Mouse (Mus musculus) layer of hippocampus, postnatal 25 days (tissue): ENCODE data around the gene Cngb1. TPM values are rescaled to one million over a fixed set of nuclear protein-coding genes. Genes with fewer than 3 reads are reported as not detected.
A peak's percentile ranks its signal among the peaks of the same experiment; 100 is the strongest.
"Not testable (repeated sequence)": the region's sequence is repeated elsewhere in the genome, so short reads cannot be mapped to it uniquely, and the experiment has no call there.

Experiments used
- DNase-seq, 2 experiments: peaks; one replicate each; pipeline ENCODE4 v3.0.0; 2022; ENCODE audit warnings: mixed read lengths in 2 of 2, low spot score in 1 of 2; ENCODE audit errors: extremely low spot score in 1 of 2
- total RNA-seq, 2 experiments: library from RNA; stranded (reverse); gene quantifications; 2 replicates each; pipeline ENCODE4 v1.2.3; 2021

Gene Cngb1
- total RNA-seq, 2 experiments from 2014 or later, result 0.86 to 1.1 TPM

DNA sequence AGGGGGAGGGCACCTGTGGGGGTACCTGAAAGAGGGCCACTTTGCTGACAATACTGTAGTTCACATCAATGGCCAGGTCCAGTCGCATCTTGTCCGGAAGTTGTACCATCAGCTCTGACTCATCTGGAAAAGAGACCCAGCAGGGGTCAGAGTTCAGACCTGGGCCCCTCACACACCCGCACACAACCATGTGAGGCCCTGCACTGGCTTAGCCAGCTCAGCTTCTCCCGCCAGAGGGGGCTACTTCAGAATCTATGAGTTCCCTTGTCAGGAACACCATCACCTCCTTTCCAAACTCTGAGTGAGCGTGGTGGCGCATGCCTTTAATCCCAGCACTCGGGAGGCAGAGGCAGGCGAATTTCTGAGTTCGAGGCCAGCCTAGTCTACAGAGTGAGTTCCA lies 54.3 kb downstream of the Cngb1 start:
- DNase-seq, result no peak

DNA sequence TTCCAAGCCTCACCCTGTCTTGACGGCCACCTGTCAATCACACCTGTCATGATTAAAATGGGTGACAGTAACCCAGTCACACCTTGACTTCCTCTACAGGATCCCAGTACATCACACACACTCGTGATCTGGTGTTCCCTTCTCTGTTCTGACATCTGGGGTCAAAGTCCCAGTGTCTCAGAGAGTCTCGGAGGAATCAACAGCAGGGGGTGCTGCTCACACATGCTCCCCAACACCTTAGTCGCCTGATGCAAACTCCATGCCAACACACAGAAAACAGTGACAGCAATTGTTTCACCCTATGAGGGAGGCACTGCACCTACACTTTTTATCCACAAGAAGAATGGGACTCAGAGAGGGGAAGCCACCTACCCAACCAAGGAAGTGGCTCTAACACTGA lies 56.5 kb downstream of the Cngb1 start:
- peak in 1 of 2 experiments; percentile 21 for DNase-seq

DNA sequence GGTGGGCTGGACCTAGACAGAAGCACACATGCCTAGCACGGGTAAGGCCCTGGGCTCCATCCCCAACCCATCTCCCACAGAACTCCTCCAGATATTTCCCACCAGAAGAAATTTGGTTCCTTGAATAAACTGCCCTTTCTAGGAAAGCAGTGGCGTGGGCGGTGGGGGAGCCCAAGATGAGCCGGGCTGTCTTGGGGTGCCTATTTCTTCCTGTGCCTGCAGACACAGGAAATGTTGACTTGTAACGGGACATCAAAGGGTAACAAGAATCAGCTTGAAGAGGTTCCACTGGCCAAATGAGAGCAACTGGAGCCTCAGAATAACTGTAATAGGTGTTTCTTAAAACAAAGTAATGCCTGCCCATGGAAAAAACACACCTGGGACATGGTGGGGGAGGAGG lies 59.1 kb downstream of the Cngb1 start:
- DNase-seq, result no peak

DNA sequence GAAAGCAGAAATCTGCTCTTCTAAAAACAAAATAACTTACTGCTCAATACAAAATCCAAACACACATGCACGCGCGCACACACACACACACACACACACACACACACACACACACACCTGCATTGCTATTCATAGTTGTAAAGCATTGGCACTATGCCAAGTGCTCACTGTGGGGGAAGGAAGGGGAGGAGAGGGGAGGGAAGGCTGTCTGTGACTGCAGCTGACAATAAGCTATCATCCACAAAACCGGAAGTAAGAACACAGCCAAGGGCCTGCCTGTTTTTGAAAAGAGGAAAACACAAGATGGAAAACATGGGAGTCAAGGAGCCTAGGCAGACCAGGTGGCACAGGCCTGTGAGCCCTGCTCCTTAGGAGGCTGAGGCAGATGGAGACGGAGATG lies 61.2 kb downstream of the Cngb1 start:
- no peak for DNase-seq

DNA sequence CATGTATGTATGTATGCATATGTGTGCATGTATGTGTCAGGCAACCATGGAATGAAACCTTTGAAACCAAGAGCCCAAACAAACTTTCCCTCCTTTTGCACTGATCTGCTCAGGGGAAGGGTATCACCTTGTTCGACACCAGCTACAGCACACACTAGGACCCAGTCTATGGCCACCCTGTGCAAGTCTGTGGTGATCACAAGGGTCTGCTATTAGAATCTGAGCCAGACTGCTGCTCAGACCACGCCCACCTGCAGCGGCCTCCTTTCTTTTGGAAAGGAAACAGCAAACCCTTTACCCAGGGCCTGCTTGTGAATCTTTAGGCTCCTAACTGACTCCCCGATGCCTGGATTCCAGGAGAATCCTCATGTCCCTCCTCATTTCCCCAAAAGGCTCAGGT lies 62.5 kb downstream of the Cngb1 start:
- no peak for DNase-seq

DNA sequence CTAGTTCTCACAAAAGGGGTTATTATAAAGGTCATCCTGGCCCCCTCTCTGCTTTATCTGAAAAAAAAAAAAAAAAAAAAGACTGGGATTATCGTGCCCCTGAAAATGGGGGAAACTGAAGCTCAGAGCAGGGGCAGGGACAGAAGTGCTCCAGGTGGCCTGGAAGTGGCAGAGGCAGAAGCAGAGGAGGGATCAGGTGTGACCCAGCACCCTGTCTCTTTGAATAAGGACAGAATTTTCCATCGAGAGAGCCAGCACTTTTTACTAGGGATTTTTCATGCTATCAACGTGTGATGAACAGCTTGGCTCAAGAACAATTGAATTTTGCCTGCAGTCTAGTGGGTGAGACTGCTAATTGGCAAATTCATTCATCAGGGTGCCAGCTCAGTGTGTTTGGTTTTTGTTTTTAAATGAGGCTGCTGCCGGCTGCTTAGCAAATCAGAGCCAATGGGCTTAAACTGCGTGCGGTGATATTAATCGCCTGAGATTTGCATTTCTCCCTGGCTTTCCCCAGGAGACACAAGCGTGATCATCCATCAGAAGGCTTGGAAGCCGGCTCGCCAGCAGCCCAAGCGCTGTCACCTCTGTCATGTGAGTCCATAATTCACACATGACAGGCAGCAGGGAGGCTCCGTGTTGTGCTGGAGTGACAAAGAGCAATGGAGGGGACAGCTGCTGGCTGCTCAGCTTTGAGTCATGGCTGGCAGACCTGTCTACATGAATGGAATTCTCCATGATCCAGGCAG lies 63.4 kb downstream of the Cngb1 start:
- peak; percentile 22 to 35 for DNase-seq

DNA sequence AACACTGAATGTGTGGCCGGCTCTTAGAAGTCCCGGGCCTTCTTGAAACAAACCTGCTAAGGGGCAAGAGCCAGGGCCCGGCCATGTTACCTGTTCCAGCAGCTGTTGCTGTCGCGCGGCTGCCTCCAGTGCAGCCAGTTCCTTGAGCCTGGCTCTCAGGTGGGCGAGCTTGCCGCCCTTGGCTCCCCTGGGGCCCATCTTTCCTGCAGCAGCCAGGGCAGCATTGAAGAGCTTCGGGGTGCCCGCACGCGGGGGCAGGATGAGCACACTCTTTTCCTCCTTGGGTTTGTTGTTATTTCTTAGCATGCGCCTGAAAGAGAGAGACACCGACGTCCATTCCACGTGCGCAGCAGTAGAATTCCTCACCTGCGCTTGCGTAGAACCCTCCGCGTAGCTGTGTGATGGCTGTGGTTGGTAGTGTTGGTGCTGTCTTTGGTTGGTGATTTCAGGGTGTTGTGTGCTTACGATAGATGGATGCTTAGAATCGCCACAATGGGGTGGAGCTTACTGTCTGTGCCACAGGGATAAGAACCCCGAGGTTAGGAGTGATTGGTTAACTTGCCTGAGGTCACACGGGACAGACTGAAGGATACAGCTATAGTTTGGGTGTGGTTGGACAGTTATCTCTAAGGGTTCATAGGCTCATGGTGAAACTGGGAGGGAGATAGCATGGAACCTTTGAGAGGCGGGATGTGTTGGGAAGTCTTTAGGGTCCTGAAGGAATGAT lies 64.1 kb downstream of the Cngb1 start:
- DNase-seq, result no peak

DNA sequence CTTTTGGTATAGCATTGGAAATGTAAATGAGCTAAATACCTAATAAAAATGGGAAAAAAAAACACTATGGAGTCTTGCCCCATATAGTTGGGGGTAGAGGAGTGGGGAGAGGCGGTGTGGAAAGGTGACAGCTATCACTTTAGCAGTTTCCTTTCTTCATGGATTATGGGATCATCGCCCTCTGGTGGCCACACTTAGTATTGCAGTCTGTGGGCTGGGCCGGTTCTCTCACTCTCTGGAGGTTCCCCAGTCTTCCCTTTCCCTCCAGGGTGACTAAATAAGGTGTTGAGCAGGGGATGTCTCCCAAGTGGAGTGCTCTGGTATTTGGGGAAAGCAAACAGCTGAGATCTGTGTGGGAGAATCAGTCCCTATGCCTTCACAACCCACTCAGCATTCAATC lies 70.7 kb downstream of the Cngb1 start:
- DNase-seq, result peak; percentile 79 to 94

DNA sequence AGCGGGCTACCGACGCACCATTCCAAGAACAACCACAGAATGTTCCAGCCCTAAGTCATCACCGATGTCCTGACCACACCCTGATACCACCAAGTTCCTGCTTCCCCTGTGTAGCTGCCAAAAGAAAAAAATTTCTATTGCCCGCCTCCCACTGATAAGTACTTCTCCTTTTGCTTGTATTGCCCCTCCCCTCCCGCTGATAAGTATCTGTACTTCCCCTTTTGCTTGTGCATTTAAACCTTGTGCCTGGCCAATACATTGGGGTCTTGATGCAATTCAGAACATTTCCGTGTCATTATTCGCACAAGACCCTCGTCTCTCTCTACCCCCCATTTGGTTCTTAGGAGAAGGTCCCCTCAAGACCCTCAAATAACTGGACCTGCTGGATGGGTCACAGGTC lies 76.3 kb downstream of the Cngb1 start:
- DNase-seq, result not testable (repeated sequence)

DNA sequence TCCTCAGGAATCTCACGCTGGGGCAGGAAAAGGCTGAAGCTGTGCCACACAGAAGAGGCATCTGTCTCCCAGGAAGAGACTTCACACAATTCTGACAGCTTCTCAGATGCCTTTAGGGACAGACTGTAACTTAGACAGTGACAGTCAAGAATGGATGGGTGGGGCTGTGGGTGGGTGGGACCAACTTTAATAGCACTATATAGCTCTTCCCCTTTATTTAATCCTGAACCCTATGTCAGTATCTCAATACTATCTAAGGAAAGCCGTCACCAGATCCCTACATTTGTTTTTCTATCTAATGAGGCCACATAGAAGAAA lies 79.3 kb downstream of the Cngb1 start:
- DNase-seq, result no peak

DNA sequence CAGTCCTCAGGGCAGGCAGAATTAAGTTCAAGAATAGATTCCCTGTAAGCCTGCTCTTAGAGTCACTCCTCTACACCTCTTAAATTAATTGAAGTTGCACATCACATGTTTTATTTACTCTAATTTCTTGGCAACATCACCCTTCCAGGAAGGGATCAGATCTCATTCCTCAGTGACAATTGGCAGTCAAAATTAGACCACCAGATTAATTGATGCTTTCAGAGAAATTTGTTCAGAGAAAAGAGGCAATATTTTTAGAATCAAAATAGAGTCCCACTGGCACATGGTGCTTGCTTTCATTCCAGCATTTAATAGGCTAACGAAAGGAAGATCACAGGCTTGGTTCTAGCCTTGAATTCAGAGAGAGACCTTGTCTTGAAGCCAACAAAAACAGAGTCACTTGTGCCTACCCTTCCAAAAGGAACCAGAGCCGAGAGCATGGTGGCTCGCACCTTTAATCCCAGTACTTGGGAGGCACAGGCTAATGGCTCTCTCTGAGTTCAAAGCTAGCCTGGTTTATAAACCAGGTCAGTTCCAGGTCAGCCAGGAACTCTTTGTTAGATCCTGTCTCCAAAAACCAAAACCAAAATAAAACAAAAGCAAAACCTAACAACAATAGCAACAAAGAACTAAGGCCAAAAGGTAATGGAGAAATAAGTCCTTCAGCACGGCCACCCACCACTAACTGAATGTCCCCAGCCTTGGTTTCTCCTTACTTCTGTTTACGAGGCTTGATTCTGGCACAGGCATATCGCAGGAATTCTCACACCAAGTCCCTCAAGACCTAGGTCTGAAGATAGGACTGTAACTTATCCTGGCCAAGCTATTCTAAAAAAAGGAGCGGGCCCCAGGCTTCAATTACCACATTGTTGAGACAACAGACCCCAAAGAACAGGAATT lies 79.9 kb downstream of the Cngb1 start:
- DNase-seq, result no peak

DNA sequence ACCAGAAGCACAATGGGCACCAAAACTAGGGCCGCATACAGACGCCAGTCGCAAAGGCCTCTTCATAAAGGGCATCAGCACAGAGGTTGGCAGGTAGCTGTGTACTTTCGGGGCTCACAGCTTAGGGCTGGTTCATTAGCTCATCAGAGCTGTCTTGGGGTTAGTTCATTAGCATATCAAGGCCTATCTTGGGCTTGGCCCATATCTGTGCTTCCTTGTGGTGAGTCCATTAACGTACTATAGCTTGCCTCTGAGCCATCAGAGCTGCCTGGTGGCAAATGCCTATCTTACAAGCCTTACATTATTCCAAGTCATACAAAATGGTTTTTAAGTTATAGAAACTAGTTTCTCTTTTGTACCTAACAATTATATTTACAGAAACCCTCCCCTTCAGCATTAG lies 82.4 kb downstream of the Cngb1 start:
- no peak for DNase-seq

DNA sequence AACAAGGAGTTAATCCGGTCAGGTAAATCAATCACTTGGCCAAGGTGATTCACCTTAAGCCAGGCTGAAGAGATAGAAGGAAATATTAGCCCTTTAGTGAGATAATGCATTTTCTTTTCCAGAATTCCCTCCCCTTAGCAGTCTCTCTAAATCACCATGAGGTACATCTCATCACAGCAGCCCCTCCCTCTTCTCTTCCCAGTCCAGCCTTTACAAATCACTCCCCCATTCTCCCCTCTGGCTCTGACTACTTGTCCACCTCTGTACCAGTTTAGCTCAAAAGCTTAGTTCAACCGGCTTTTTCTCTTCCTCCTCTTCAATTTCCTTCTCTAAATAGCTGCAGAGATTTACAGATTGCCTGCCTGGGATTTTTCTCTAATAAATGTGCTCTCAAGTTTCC lies 85.3 kb downstream of the Cngb1 start:
- DNase-seq, result no peak

DNA sequence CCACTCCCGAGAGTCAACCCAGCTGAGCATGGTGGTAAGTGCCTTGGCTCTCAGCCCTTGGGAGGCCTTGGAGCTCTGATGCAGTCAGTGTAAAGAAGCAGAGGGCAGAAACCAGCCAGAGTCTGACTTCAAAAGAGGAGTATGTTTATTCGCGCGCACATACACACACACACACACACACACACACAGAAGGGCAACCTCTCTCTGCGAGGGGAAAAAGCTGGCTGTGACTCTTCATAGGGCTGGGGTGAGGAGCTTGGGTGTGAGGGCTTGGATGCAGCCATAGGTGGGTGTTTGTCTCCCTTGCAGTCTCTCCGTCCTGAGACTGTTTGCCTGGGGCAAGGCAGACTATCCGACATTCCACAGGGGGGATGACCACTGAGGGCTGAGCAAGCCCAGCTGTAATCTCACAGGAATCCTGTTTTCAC lies 85.8 kb downstream of the Cngb1 start:
- no peak for DNase-seq

DNA sequence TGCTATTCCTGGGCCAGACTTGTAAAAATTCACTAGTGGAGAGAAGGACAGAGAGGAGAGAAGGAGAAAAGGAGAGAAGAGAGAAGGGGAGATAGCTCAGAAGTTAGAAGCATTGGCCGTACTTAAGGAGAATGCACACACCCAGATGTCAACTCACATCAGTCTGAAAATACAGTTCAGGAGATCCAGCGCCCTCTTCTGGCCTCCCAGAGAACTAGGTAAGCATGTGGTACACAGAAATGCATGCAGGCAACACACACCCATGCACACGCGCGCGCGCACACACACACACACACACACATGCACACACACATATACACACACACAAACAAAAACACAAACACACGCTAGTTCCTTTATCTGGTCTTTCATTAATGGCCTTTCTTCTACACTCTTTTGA lies 86.8 kb downstream of the Cngb1 start:
- no peak for DNase-seq

DNA sequence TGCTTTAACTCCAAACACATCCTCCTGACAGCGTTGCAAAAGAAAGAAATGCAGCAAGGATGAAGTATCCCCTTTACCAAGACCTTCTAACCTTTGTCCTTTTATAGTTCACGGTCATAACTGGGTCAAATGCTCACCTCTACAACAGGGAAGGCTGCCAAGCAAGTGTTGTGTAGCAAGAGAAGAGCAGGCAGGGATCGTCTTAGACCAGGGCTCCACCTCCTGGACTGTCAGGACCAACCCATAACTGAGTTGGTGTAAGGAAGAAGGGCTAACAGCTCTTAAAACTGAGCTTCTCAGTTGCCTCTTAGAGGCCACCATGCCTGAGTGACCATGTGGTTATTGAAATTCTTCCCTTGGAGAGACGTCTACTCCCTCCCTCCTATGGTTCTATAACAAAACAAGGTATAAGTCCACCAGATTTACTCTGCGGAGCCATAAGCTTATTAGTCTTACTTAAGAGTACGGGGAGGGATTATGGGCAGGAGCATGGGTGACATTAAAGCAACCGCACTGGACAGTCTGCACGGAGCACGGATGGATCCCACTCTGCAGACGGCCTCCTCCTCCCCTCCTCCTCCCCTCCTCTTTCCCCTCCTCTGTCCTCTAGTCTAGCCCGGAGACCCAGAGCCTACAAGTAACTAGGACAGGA lies 90.5 kb downstream of the Cngb1 start:
- DNase-seq, result no peak

DNA sequence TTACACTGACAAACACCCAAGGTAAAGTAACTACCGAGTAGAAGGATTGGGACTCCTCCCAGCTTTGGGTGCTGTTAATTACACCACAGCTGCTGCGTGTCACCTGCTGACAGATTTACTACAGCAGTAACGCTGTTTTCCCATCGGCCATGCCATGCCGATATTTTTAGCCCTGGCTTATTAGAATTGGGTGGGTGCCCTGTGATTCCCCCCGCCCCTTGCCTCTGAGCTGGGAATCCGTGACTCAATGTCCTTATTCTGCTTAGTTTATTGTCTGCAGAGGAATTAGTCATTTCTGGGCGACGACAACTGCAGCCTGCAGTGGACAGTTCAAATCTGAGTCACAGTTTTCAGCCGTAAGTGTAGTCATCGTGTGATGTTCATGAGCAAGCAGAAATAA lies 96.5 kb downstream of the Cngb1 start:
- DNase-seq, result no peak

DNA sequence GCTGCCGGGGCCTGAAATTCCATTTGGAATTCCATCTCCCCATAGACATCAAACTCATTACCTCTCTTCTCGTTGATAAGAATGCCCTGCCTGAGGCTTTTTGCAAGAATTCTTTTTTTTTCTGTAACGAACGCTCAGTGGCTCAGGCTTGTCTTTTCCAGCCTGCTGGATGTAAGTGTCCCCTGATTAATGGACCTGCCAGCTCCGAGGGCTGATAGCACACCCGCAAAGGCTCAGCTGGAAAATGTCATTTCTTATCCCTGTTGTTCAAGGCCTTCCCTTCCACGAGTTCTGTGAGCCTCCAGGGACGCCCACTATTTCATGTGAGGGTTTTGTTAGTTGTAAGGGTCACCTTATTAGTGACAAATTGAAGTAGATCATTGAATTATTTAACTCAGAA lies 100.4 kb downstream of the Cngb1 start:
- no peak for DNase-seq

DNA sequence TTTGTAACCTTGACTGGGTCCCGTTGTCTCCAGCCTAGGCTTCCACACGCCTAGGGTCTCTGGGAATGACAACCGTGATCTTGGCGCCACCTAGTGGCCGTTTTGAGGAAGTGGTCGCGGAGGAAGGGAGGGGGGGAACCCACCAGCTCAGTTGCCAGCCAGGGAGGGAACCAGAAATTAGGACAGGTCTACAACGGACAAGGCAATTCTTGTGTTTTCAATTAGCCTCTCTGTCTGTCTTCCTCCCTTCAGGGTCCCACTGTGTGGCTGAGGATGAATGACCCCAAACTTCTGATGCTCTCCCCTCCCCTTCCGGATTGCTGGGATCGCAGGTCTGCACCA lies 102.4 kb downstream of the Cngb1 start:
- DNase-seq, result peak; percentile 71 to 83

DNA sequence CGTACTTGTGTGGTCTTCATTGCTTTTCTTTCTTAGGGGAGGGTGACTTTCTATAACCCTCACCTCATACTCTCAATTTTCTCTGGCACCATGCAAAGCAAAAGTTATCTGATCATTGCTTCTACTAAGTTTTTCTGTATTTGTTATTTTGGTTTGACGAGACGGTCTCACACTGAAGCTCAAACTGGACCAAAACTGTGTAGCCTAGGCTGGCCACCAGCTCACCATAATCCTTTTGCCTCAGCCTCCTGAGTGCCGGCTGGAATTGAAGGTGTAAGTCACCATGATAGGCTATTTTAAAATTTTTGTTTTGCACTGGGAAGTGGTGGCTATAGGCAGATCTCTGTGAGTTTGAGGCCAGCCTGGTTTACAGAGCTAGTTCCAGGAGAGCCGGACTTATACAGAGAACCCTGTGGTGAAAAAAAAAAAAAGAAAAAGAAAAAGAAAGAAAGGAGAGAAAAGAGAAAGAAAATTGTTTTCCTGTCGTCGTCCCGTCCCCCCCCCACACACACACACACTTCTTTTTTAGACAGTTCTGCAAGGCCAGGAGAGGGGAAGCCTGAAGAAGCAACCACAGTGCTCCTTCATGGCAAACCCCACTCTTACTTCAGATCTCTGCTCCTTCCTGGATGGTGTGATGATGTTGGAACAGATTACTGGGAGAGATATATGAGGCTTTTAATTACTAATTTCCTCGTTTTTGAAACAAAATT lies 102.9 kb downstream of the Cngb1 start:
- DNase-seq, result no peak
